Mouse (Mus musculus) hindbrain, embryonic 13.5 days (tissue): Measurements from ENCODE around the gene Shb. TPM values are rescaled to one million over a fixed set of nuclear protein-coding genes. Genes with fewer than 3 reads are reported as not detected.
A peak's percentile ranks its signal among the peaks of the same experiment; 100 is the strongest.

Source experiments
- ATAC-seq: fragments of 200-750 bp; cut with Nextera tagmentation; 2 replicates; pipeline ENCODE4 v1.8.0; 2017; ENCODE audit warnings: moderate TSS enrichment; ENCODE audit not compliant: low FRiP score
- H3K27ac ChIP-seq: fragments of 300-500 bp; sonication (generic); 2 replicates; pipeline ENCODE4 v1.5.1; 2015; ENCODE audit warnings: inconsistent platforms, mild to moderate bottlenecking, moderate library complexity
- H3K27me3 ChIP-seq: fragments of 300-500 bp; sonication (generic); 2 replicates; pipeline ENCODE4 v1.6.1; 2015; ENCODE audit warnings: mild to moderate bottlenecking, inconsistent platforms
- H3K36me3 ChIP-seq: fragments of 300-500 bp; sonication (generic); 2 replicates; pipeline ENCODE4 v1.6.1; 2015; ENCODE audit warnings: mild to moderate bottlenecking, inconsistent platforms
- H3K4me1 ChIP-seq: fragments of 300-500 bp; sonication (generic); replicated peaks from 2 replicates; pipeline ENCODE4 v1.6.1; 2015; ENCODE audit warnings: inconsistent platforms
- H3K4me2 ChIP-seq: fragments of 300-500 bp; sonication (generic); 2 replicates; pipeline ENCODE4 v1.6.1; 2015; ENCODE audit warnings: inconsistent platforms, mild to moderate bottlenecking, moderate library complexity
- H3K4me3 ChIP-seq: fragments of 300-500 bp; sonication (generic); 2 replicates; pipeline ENCODE4 v1.5.1; 2015; ENCODE audit warnings: mild to moderate bottlenecking, inconsistent platforms
- H3K9ac ChIP-seq: fragments of 300-500 bp; sonication (generic); 2 replicates; pipeline ENCODE4 v1.6.1; 2015; ENCODE audit warnings: mild to moderate bottlenecking, inconsistent platforms
- H3K9me3 ChIP-seq: fragments of 300-500 bp; sonication (generic); 2 replicates; pipeline ENCODE4 v1.6.1; 2016; ENCODE audit warnings: inconsistent platforms
- WGBS: fragments of 180-500 bp; shearing (Covaris S2); methylation state at CpG from one replicate; pipeline ENCODE4 v1.1.7; 2015; 5-methylcytosine and 5-hydroxymethylcytosine counted together
- polyA plus RNA-seq: library from polyadenylated mRNA; unstranded; fragments of >200 nt; fragmentation: Nextera tagmentation; extraction: Ambion mirVana; gene quantifications from 2 replicates; pipeline ENCODE4 v1.2.1, GENCODE M21; 2015

Shb gene
- polyA plus RNA-seq, 1 experiment from 2014 or later, result 5.7 TPM

- H3K4me2 ChIP-seq, result no peak overlapping the region
- no peak overlapping the region for H3K4me3 ChIP-seq
- no peaks in the 10 kb centered on the region for H3K9me3 ChIP-seq
- 0 out of 2 replicates have a peak, but pooled peaks cover 2% of the 10 kb centered on the region for H3K27me3 ChIP-seq
- peak overlapping the region; percentile 26; the same call in 1 of the 2 replicates for H3K9ac ChIP-seq
- H3K27ac ChIP-seq, result peak overlapping the region; percentile 82
- peaks cover 75% of the 10 kb centered on the region for H3K4me1 ChIP-seq
- peaks cover 4% of the 10 kb centered on the region for H3K36me3 ChIP-seq
- WGBS, result 23% methylated on average over 5 of the region's 5 CpGs
- 0 out of 2 replicates have a peak, but pooled peaks have one; percentile 23 for ATAC-seq
These were observed 93.0 kb downstream of the Shb start for GRCm38 (mm10) chr4:45439281-45439680.

DNA sequence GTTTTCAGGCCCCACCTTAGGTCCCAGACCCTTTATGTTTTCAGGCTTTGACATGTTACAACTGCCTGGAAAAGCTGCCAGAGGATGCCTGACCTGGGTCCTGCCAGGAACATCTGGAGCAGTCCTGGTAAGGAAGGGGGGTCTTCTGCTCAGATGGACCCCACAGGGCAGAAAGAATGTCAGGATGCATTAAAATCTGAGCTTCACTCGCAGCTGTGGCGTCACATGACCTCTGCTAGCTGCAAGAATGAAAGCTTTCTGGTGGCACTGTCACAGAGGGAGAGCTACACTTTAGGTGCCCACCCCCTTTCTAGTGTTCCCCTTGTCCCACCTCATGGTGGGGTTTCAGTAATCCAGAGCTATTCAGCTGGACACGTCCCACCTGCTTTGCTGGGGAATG lies 95.3 kb downstream of the Shb start:
- no peaks in the 10 kb centered on the region for H3K9me3 ChIP-seq
- peak overlapping the region; percentile 35 for H3K9ac ChIP-seq
- no peaks in the 10 kb centered on the region for H3K27me3 ChIP-seq
- H3K4me3 ChIP-seq, result no peak overlapping the region
- peaks cover 83% of the 10 kb centered on the region for H3K4me1 ChIP-seq
- 46% methylated on average over 3 of the region's 3 CpGs for WGBS
- H3K4me2 ChIP-seq, result no peak overlapping the region
- H3K36me3 ChIP-seq, result no peaks in the 10 kb centered on the region
- H3K27ac ChIP-seq, result peak overlapping the region; percentile 75
- ATAC-seq, result no peak; the same call in 1 of the 2 replicates

GRCm38 (mm10) chr4:45436383-45436913 lies 95.8 kb downstream of the Shb start:
- H3K9ac ChIP-seq, result peak overlapping the region; percentile 35
- peak overlapping the region; percentile 75 for H3K27ac ChIP-seq
- ATAC-seq, result peak; percentile 14; the same call in 1 of the 2 replicates
- no peaks in the 10 kb centered on the region for H3K36me3 ChIP-seq
- peaks cover 83% of the 10 kb centered on the region for H3K4me1 ChIP-seq
- H3K9me3 ChIP-seq, result no peaks in the 10 kb centered on the region
- H3K4me3 ChIP-seq, result no peak overlapping the region
- H3K4me2 ChIP-seq, result no peak overlapping the region
- H3K27me3 ChIP-seq, result no peaks in the 10 kb centered on the region
- 58% methylated on average over 7 of the region's 7 CpGs for WGBS

- ATAC-seq, result no peak
- no peaks in the 10 kb centered on the region for H3K9me3 ChIP-seq
- H3K4me2 ChIP-seq, result no peak overlapping the region
- no peaks in the 10 kb centered on the region for H3K36me3 ChIP-seq
- H3K4me1 ChIP-seq, result peaks cover 82% of the 10 kb centered on the region
- H3K9ac ChIP-seq, result peak overlapping the region; percentile 35
- H3K4me3 ChIP-seq, result no peak overlapping the region
- 26% methylated on average over 2 of the region's 2 CpGs for WGBS
- H3K27me3 ChIP-seq, result no peaks in the 10 kb centered on the region
- H3K27ac ChIP-seq, result peak overlapping the region; percentile 75
These were observed 96.4 kb downstream of the Shb start for GRCm38 (mm10) chr4:45435899-45436298.

- 71% methylated on average over 4 of the region's 4 CpGs for WGBS
- H3K4me3 ChIP-seq, result no peak overlapping the region
- H3K4me2 ChIP-seq, result no peak overlapping the region
- no peak overlapping the region for H3K9ac ChIP-seq
- no peak for ATAC-seq
- H3K9me3 ChIP-seq, result no peaks in the 10 kb centered on the region
- no peaks in the 10 kb centered on the region for H3K36me3 ChIP-seq
- peaks cover 73% of the 10 kb centered on the region for H3K4me1 ChIP-seq
- H3K27me3 ChIP-seq, result no peaks in the 10 kb centered on the region
- H3K27ac ChIP-seq, result 0 out of 2 replicates have a peak overlapping the region, but pooled peaks have one; percentile 75
These were observed 97.6 kb downstream of the Shb start for GRCm38 (mm10) chr4:45434681-45435080.

- H3K9me3 ChIP-seq, result no peaks in the 10 kb centered on the region
- H3K27ac ChIP-seq, result peak overlapping the region; percentile 9; the same call in 1 of the 2 replicates
- no peak overlapping the region for H3K4me2 ChIP-seq
- no peak for ATAC-seq
- no peak overlapping the region for H3K9ac ChIP-seq
- no peaks in the 10 kb centered on the region for H3K36me3 ChIP-seq
- 83% methylated on average over 12 of the region's 12 CpGs for WGBS
- no peaks in the 10 kb centered on the region for H3K27me3 ChIP-seq
- H3K4me3 ChIP-seq, result no peak overlapping the region
- peaks cover 73% of the 10 kb centered on the region for H3K4me1 ChIP-seq
These were observed 98.2 kb downstream of the Shb start for GRCm38 (mm10) chr4:45434071-45434470.

GRCm38 (mm10) chr4:45431806-45432205 lies 100.5 kb downstream of the Shb start:
- Histone ChIP-seq H3K4me2 (no peak overlapping the region), H3K27me3 (no peaks in the 10 kb centered on the region), H3K4me1 (peaks cover 73% of the 10 kb centered on the region), H3K27ac (no peak overlapping the region), H3K36me3 (no peaks in the 10 kb centered on the region), H3K9ac (no peak overlapping the region), H3K9me3 (no peaks in the 10 kb centered on the region), H3K4me3 (no peak overlapping the region)
- 86% methylated on average over 3 of the region's 3 CpGs for WGBS
- ATAC-seq, result no peak

GRCm38 (mm10) chr4:45431316-45431715 lies 101.0 kb downstream of the Shb start:
- 93% methylated on average over 3 of the region's 3 CpGs for WGBS
- H3K27ac ChIP-seq, result no peak overlapping the region
- H3K4me2 ChIP-seq, result no peak overlapping the region
- no peaks in the 10 kb centered on the region for H3K9me3 ChIP-seq
- no peaks in the 10 kb centered on the region for H3K36me3 ChIP-seq
- no peak overlapping the region for H3K9ac ChIP-seq
- ATAC-seq, result no peak
- H3K4me3 ChIP-seq, result no peak overlapping the region
- no peaks in the 10 kb centered on the region for H3K27me3 ChIP-seq
- peaks cover 73% of the 10 kb centered on the region for H3K4me1 ChIP-seq

DNA sequence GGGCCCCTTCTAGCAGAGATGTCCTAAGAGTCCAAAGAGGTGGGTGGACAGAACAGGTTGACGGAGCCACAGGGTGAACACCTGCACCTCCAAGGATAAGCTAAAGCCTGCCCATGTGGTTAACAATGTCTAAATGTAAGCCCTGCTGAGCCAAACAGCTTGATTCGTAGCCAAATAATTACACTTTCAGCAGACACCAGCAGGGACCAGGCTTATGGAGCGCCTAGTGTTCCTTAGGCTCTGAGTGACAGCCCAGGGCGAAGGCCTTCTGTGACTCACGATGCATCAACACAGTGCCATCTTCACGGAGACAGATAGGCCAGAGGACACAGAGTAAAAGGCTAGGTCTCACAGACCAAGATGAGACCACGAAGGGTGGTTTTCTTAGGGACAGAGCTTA lies 102.8 kb downstream of the Shb start:
- Histone ChIP-seq H3K4me2 (no peak overlapping the region), H3K27me3 (0 out of 2 replicates have a peak, but pooled peaks cover 6% of the 10 kb centered on the region), H3K9ac (no peak overlapping the region), H3K27ac (no peak overlapping the region), H3K4me1 (peaks cover 60% of the 10 kb centered on the region), H3K4me3 (no peak overlapping the region), H3K9me3 (no peaks in the 10 kb centered on the region), H3K36me3 (no peaks in the 10 kb centered on the region)
- ATAC-seq, result no peak
- WGBS, result 61% methylated on average over 7 of the region's 7 CpGs

DNA sequence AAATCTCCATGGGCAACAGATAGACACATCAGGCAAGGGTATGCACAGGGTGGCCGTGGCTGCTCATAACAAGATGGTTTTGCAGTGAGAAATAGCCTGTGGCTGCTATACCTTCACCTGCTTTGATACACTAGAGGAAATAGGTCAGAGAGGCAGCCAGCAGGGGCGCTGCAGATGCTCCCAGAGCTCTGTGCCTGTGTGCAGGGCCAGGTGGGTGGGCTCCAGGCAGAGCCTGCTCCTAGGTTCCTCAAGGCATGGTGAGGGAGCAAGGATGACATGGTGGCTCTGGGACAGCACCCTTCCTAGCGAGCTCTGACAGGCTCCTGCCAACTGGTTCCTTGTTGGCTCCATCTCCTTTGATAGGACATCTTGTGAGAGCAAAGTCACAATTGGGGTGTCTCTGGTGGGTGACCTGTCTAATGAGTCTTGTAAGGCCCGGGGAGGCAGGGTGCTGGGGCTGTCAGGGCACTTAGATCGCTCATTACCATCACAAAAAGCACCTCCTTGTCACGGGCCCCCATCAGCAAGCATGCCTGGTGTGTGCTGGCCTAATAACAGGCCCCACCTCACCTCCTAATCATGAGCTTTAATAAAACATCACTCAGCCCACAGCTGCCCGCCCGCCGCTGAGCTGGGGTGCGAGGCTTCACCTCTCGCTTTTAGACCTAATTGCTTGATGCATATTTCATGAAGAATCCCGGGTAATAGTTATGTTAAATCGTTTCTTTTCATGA lies 105.4 kb downstream of the Shb start:
- peak; percentile 19; the same call in 1 of the 2 replicates for ATAC-seq
- Histone ChIP-seq H3K9ac (0 out of 2 replicates have a peak overlapping the region, but pooled peaks have one; percentile 11), H3K9me3 (no peaks in the 10 kb centered on the region), H3K4me2 (no peak overlapping the region), H3K4me3 (no peak overlapping the region), H3K36me3 (no peaks in the 10 kb centered on the region), H3K4me1 (peaks cover 52% of the 10 kb centered on the region), H3K27me3 (0 out of 2 replicates have a peak, but pooled peaks cover 6% of the 10 kb centered on the region), H3K27ac (no peak overlapping the region; the same call in 1 of the 2 replicates)
- WGBS, result 31% methylated on average over 13 of the region's 13 CpGs

DNA sequence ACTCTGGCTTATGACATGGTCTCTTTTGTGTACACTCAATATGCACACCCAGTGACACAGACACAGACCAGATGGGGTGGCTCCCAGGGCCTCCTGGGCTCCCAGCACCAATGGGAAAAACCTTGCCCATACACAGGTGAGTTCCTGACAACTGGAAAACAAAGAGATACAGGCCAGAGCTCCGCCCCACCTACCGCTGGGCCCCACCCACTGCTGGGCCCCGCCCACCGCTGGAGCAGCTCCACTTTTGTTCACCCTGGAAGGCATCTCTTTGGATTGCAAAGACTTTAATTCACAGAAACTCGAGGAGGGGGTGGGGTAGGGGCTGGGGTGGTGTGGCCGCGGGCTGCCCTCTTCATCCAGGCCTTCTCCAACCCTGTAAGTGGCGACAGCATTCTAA lies 108.9 kb downstream of the Shb start:
- Histone ChIP-seq H3K36me3 (no peaks in the 10 kb centered on the region), H3K9me3 (no peaks in the 10 kb centered on the region), H3K4me1 (peaks cover 55% of the 10 kb centered on the region), H3K4me3 (no peak overlapping the region), H3K27ac (no peak overlapping the region), H3K27me3 (0 out of 2 replicates have a peak, but pooled peaks cover 6% of the 10 kb centered on the region), H3K9ac (no peak overlapping the region), H3K4me2 (no peak overlapping the region)
- ATAC-seq, result no peak
- 22% methylated on average over 8 of the region's 8 CpGs for WGBS

GRCm38 (mm10) chr4:45422640-45423039 lies 109.6 kb downstream of the Shb start:
- no peak for ATAC-seq

More at GRCm38 (mm10) chr4:45422640-45423039, 109.6 kb downstream of the Shb start:
- WGBS, result 86% methylated on average over 10 of the region's 10 CpGs
- no peak overlapping the region for H3K9ac ChIP-seq
- no peaks in the 10 kb centered on the region for H3K36me3 ChIP-seq
- H3K4me1 ChIP-seq, result peaks cover 55% of the 10 kb centered on the region
- 0 out of 2 replicates have a peak, but pooled peaks cover 6% of the 10 kb centered on the region for H3K27me3 ChIP-seq
- H3K9me3 ChIP-seq, result no peaks in the 10 kb centered on the region
- H3K27ac ChIP-seq, result no peak overlapping the region
- no peak overlapping the region for H3K4me3 ChIP-seq
- H3K4me2 ChIP-seq, result no peak overlapping the region
